Mouse (Mus musculus) adrenal gland, postnatal 4 days (tissue): ENCODE measurements around the gene Clcnkb. TPM values are rescaled to one million over a fixed set of nuclear protein-coding genes. Genes with fewer than 3 reads are reported as not detected.

Source experiments
- DNase-seq, 2 experiments: peaks; one replicate each; pipeline ENCODE4 v3.0.0; 2021 to 2022; ENCODE audit warnings: low spot score in 2 of 2, mixed read lengths in 2 of 2
- total RNA-seq, 2 experiments: library from RNA; stranded (reverse); gene quantifications; 2 replicates each; pipeline ENCODE4 v1.2.3; 2021

The Clcnkb gene
- total RNA-seq, 2 experiments from 2014 or later, result 1.0 to 24.8 TPM

DNA sequence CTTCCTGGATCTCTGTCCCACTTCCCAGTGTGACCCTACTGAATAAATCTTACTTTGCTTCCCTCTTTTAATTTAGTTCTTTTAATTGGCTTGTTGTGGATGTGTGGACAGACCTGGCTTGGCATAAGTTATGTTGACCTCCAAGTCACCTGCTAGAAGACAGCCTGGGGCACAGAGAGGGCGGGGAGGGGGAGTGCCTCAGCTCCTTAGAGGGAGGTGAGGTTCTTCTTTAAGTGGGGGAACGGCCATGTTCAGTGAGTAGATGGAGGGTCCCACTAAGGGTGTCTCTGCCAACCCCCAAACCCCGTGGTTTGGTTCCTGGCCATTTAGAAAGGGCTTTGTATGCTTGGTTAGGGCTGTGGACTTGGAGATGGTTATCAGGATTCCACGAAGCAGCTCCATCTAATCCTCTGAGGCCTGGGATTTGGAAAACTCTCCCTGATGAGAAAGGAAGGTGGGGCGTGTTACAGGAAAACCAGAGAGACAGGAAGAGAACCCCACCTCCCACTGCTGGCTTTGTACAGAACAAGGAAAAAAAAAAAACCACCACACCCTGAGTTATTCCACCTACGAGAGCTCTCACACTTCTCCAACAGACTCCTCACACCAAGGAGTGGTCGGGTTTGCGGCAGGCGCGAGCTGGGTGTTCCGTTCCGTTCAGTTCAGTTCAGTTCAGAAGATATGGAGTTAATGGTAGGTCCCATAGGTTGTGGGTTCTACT is 23.4 kb upstream of the Clcnkb start:
- DNase-seq, result no peak

DNA sequence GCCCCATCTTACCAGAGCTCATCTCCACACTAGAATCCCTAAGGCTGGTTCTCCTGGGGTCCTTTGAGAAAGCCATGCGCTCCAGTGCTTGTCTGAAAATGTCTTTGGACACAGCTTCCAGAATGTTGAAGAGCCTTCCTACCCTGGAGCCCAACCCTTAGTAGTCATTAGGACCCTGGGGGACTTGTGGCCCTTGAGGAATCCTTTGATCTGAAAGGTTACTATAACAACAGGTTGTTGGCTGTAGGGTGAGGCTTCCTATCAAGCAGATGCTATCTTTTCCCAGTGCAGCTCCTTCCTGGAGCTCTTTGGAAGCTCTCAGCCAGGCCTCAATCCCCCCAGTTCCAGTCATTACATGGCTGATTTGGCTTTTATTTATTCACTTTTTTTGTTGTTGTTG is 20.2 kb upstream of the Clcnkb start, which contains the start of gene Srarp:
TSS of gene Srarp (minus strand) at position 132 of the 400 bp plus-strand sequence.
- no peak for DNase-seq

DNA sequence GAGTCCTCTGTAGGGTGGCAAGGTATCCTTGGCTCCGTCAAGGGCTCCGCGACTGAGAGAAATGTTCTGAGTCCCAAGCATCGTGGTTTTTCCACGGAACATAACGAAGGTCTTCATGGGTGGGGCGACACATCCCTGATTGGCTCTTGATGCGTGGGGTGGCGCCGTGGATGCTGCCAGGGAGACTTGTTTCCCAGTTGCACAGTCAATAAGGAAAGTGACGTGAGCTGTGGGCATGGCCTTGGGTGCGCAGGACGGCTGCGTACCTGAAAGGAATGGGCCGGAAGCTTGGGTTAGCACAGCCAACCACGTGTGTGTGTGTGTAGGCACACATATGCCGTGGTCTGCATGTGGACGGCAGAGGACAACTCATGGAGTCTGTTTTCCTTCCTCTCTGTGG is 17.4 kb upstream of the Clcnkb start:
- no peak for DNase-seq

DNA sequence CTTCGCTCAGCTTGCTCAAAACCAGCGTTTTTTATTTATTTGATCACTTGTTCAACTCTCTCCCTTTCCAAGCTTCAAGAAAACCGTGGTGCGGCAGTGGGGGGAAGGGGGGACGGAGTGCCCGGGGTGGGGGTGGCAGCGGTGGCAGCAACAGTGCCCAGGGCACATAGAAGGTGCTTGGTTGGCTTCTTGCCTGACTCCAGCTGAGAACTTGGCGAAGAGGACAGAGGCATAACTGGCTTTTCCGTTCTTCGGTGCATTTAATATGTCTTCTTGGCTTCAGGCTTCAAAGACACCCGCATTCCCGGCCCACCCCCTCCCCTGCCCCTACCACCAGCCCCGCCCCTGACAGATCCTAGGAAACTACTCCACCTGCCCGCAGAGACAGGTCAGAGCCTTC is 16.9 kb upstream of the Clcnkb start:
- DNase-seq, result no peak

DNA sequence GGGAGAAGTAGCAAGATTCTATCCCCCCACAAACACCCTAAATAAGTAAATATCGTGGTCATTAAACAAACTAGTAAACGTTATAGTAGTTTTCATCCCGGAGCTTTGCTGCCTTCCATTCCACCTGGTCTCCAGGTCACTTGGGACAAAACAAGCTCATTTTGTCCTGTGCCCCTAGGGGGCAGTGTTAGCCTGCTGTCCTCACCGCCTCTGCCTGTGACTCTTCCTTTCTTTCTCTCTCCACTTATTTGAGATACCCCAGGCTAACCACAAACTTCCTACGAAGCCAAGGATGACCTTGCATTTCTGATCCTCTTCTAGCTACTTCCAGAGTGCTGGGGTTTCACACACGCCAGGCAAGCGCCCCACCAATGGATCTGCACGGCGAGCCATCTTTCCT is 15.2 kb upstream of the Clcnkb start:
- DNase-seq, result peak in 1 of 2 experiments; percentile 54

DNA sequence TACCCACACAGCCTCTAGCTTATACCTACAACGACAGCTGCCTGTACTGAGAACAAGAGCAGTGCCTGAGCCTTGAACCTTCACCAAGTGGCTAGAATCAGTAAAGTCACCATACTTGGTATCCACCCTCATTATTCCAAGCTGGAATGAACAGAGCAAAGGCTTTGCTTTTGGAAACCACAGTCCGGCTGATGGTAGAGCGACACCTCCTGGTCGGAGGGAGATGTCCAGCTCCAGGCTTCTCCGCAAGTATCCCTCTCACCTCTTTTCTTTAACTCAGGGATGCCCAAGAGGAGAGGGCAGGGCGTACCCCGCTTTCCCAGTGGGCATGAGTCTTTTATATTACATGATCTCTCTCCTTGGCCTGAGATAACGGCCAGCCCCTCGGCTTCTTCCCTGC is 14.0 kb upstream of the Clcnkb start:
- DNase-seq, result no peak

DNA sequence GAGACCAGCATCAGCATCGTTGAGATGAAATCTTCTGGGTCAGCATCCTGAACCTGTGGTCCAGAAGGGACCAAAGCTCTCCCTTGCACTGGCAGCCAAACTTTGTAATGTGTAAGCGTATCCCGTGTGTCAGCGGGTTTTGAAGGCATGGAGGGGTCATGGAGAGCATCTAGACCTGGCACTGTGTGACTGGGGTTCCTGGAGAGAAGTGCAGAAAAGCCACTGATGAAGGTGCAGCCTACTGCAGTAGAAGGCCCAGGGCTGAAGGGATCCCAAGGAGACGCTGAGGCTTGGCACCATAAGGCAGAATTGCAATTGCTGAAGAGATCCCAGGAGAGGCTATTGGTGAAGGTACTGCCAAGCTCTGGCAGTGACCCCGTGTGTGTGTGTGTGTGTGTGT is 13.6 kb upstream of the Clcnkb start:
- no peak for DNase-seq

DNA sequence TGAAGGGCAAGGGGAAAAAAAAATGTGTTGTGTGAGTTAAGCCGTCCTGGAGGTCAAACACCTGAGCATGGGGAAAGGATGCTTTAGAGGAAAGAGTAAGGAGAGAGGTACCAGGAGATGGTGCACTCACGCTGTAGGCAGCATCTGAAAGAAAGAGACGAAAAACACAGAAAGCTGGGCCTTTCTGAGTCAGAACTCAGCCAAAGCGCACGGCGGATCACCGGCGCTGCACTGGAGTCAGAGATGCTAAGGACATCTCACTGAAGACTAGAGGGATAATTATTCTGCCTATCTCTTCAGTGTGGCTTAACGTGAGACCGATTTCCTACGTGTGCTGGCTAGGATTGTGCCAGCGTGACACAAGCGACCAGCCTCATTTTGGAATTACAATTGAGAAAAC is 12.1 kb upstream of the Clcnkb start:
- no peak for DNase-seq

DNA sequence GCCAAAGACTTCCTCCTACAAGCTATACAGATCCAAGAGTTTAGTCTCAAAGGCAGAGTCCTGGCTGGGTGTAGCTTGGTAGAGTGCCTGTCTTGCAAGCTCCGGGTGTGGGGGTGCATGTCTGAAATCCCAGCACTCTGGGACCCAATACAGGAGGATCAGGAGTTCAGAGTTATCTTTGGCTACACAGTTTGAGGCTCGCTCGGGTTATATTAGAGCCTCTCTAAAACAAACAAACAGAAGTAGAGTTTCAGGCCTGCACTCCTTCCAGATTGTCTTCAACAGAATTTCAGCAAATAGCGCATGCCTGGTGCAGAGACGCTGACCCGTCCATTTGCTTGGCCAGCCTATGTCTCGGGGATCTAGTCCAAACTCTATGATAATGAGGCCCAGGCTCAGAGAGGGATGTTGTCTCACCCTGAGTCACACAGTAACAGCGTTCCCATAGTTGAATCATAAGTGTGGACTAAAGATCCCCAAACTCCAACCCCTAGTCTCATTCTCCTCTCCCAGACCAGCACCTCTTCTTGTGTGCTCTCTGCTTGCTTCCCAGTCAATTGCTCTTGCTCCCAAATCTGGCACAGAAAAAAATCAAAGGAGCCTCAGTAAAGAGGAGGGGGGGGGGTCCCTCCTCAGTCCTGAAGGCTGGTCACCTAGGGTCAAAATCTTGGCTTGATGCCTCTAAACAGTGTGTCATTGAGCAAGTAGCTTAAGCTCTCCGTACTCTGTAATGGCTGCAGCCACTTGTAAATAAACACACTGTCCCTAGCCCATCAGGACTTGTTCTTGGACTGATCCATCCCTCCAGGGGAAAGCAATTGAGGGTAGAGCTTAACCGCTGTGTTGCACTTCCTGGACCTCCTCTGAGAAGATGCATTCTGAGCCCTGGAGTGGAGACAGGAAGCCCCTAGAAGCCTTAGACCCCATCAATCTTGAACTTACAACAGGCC is 11.3 kb upstream of the Clcnkb start:
- no peak for DNase-seq

DNA sequence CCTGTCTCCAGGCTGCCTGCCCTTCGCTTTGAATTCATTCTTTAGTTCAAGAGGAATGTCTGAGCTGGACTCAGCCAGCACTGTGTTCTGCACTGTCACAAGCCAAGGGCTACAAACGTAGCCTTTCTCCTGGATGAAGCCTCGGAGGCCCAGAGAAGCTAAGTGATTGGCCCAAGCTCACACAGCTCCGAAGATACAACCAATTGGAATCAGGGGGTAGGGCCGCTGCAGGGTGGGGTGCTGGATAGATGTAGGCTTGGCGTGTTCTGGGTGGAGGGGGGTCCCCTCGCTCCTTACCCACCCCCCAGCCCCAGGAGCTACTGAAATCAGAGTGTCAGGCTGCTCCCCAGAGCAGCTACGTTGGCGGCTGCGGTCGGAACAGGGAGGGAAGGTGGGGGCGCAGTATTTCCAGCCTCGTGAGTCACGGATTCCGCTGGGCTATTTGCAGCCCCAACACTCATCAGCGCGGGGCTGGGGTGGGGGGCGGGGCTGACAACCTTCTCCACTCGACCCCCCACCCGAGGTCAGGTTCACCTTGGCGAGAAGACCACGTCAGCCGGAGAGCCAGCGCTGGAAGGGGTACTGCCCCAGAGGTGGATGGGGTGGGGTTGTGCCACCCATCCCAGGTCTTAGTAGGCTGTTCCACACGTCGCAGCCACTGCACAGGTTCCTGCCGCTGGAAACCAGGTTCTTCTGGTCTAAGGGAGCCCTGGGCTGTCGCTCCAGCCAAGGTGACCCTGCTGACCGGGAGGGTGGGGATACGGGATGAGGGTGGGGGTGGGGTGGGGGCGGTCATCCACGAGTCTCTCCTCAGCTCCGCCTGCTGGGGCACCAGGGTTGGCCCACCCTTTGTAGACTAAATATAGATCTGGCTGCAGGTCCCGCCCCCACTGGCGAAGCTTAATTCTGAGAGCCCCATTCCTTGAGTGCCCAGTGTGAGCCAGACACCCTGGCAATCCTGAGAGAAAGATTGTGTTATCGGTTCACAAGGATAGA is 10.0 kb upstream of the Clcnkb start:
- no peak for DNase-seq

DNA sequence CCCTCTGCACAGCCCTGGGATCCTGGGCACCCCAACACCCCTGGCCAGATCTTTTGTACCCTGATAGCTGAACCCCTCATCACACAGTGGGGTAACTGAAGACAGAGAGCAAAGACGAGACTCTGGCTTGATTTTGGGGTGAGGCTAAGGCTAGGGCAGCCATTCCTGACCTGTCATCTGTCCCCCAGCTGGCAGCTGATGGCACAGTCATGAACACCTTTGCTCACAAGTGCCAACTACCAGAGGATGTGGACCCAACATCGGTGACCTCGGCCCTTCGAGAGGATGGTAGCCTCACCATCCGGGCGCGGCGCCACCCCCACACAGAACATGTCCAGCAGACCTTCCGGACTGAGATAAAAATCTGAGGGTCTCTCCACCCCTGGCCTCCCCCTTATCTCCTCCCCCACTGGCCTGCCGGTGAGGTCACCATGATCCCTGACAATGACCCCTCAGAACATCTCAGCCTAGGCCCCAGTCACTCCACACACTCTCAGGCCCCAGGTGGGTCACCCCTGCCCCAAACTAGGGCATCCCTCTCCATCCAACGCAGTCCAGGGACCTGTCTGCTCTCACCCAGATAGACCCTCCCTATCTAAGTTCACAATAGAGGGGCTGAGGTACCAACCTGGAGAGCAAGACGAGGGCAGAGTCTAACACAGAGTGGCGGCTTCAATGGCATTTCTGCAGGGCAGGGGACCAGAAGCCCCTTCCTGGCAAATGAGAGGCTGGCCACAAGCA is 8.0 kb upstream of the Clcnkb start:
- DNase-seq, result no peak

DNA sequence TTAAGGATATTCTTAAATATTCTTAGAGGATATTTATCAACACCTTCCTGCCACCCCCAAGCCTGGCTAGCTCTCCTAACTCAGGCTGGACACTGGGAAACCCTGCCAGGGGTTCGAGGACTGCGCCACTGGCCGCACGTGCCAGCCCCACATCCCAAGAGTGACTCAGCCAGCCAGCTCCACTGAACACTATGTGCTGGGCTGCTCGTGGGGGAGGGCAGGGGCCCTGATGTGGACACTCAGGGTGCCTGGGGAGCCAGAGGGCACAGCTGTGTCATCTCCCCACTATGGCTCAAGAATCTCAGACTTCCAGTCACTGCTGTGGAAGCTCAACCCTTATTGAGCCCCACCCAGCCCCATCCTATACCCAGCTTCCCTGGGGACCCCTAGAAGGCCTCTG is 7.5 kb upstream of the Clcnkb start:
- no peak for DNase-seq

DNA sequence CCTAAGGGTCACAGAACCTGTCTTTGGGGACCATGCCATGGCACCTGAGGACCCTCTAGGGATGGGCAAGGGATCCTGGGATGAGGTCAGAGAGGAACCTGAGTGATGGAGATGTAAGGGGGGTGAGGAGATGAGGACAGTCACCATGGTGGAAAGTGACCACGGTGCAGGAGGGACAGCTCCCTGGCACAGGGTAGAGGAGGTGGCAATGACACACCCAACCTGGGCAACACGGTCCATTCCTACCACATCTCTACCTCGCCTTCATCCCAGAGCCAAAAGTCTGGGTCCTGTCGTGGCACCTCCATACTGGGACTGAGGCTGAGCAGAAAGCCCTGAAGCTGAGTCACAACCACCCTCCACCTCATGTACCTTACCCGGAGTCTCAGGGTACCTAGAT is 7.0 kb upstream of the Clcnkb start:
- no peak for DNase-seq

DNA sequence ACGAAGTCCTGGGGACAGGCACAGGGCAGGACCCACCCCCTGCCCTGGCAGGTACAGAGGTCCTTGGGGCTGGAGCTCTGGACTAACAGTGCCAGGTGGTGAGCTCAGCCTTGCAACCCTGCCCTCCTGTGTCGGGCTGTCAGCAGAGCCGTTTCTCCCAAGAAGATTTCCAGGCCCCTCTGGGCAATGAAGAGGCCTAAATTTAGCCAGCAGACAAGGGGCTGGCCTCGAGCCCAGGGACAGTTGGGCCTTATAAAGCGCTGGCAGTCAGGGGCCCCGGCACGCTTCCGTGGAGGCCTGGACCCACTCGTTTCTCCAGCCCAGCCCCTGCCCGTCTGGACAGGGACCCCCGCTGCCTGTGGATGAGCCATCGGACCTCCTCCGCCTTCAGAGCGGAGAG is 5.6 kb upstream of the Clcnkb start:
- no peak for DNase-seq

DNA sequence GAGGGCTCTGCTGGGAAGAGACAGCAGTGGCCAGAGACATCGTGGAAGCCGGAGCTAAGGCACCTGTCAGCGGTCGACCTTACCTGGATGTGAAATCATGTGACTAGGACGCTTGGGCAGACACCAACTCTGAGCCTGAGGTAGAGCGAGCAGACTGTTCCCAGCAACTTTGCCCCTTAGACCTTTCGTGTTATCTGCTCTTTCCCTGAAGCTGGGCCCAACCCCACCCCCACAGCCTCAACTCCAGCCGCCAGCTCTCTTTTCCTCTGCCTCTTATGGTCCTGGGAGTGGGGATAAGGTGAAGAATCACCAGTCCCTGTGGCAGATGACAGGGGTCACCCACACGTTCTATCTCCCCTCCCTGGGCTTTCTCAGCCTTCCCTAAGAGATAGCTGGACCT is 5.1 kb upstream of the Clcnkb start:
- no peak for DNase-seq

DNA sequence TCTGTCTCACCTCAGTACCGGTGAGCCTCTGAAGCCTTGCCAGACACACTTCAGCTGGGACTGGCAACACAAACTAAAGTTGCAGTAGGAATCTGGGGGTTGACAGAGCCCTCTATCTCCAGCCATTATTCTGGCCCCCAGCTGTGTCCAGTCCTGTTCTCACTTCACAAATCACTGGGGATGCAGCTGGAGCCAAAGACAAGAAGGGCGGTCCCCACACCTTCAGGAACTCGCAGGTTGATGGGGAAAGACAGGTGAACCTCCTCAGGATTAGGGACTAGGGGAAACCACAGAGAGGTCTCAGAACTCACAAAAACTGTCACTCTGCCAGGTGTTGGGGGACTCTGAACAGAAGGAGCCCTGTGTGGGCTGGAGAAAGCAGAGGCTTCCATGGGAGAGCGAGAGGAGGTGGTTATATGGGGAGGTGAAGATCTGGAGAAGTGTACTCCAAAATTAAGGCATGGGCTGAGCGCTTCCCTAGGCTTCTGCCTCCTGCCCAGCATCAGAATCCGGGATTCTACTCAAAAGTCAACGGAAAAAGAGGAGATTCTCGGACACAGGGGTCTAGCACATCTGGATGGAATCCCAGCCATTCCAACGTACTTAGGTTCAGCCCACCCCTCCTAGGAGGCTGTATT is 4.5 kb upstream of the Clcnkb start, which contains the start of gene Hspb7:
TSS of gene Hspb7 (plus strand) at position 588 of the 638 bp plus-strand sequence.
- no peak for DNase-seq

DNA sequence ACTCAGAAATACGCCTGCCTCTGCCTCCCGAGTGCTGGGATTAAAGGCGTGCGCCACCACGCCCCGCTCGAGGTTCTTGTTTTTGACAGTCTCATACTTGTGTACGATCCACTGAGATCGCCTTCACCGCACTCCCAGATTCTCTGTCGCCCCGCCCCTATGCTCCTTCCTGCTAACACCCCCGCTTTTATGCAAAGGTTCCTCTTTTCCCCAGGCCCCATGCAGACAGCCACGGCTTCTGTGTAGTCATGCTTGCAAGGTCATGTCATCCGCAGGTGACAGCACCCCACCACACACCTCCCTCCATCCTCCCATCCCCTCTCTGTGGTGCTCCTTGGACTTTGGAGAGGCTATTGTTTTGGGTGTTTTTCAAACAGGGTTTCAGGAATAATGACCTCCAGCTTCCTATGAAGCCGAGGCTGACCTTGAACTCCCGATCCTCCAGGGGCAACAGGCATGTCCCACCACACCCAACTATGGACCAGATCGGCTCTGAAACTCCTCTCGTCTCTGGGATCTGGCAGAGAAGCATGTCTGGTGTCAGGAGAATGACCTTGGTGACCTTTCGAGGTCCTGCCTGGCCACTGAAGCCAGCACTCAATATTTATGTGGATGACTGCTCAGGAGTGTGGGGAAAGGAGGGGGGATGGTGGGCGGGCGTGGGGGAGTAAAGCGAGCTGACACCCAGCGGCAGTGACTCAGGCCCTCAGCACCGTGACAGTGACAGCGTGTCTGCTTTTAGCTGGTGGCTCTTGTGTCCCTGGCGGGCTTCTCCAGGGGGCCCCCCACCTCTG is 3.8 kb upstream of the Clcnkb start:
- no peak for DNase-seq

DNA sequence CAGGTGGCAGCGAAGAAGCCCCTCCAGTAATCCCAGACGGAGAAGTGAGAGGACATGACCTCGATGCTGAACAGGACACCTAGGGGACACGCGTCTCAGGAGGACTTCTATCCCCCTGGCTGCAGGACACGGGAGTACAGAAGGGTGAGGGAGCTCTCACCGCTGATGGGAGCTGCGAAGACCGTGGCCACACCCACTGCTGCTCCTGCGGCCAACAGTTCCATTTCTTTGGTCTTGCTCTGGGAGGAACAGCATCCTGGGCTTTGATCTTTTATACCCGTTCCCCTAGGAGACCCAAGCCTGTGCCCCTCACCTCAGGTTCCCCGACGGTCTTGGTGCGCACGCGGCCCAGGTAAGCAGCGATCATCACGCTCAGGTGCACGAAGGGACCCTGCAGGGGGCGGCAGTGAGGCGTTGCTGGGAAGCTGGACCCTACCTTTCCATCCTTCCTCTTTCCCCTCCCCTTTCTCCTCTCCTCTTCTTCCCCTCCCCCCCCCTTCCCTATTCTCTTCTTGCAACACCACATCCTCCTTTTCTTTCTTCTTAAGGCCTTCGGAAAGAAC is 4.3 kb downstream of the Clcnkb start:
- DNase-seq, result no peak

DNA sequence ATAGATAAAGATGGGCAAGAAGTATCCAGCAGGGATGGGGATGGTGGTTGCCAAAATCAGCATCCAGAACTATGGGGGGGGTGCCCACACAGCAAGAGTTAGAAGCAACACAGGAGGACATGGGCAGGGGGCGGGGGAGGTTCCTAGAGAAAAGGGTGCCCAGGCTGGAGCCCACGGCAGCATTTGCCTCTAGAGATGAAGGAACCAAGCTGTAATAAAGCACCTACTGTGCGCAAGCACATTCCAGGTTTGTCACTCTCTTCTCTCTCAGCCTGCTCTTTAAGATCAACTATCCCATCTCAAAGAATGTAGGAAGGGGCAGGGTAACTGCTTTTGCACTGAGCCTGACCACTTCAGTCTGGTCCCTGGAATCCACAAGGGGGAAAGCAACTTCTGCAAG is 7.2 kb downstream of the Clcnkb start:
- no peak for DNase-seq
